ENCODE assay signal across 11 mouse cellular contexts in genomic region chr2:93459208-93459920, GRCm38 (mm10). TPM values are rescaled to one million over a fixed set of nuclear protein-coding genes. Genes with fewer than 3 reads are reported as not detected.
A peak's percentile ranks its signal among the peaks of the same experiment; 100 is the strongest.
DNase-seq lines count a peak whose midpoint lies in the region; ATAC-seq and TF ChIP-seq lines count a peak whose summit lies in the region.
"Had no signal": no experiment of that assay in that cellular context is flagged by ENCODE, and none has a peak within 500 bp of the region (broad histone marks: within the 10 kb centered on the region; RNA-seq: fewer than 3 reads in every experiment).

No protein-coding gene starts in this region.

- no peak for ATAC-seq in liver, postnatal 0 days
- ATAC-seq: midbrain, embryonic 16.5 days had no signal

- intact Hi-C loops in left cerebral cortex, postnatal 10 days (cut with DNase I): no loop called here

- TF ChIP-seq CTCF in kidney, adult 2 months (conservative IDR thresholded peaks at IDR 0.05; ENCODE audit: insufficient read depth, insufficient read length, low read depth, low read length): no peak
- no peak for TF ChIP-seq CTCF in liver, postnatal 0 days (IDR thresholded peaks at IDR 0.05; ENCODE audit: low read depth)

- no peak for TF ChIP-seq POLR2A in kidney, adult 2 months (IDR thresholded peaks at IDR 0.05; ENCODE audit: low read depth, low read length)

- H3K27me3 ChIP-seq in kidney, adult 2 months (replicated peaks; ENCODE audit: control insufficient read depth, insufficient read depth, low read length): no peaks in the 10 kb centered on the region
- no peaks in the 10 kb centered on the region for H3K27me3 ChIP-seq in liver, postnatal 0 days (ENCODE audit: insufficient read depth, low read length)

- peak overlapping the region; percentile 84 for H3K4me2 ChIP-seq in liver, postnatal 0 days (ENCODE audit: low read depth, low read length)

- WGBS in kidney, adult 2 months: 49% methylated on average over 7 of the region's 7 CpGs
- WGBS in liver, postnatal 0 days (ENCODE audit: insufficient replicate concordance): 42% methylated on average over 7 of the region's 7 CpGs

- H3K4me3 ChIP-seq in kidney, adult 2 months (ENCODE audit: insufficient read depth, low read depth, low read length): no peak overlapping the region
- H3K4me3 ChIP-seq in liver, postnatal 0 days (ENCODE audit: low read depth, low read length): peak overlapping the region; percentile 89

- TF ChIP-seq EP300 in liver, postnatal 0 days (IDR thresholded peaks at IDR 0.05; ENCODE audit: low read depth): no peak

- peak overlapping the region; percentile 52 for H3K9ac ChIP-seq in liver, postnatal 0 days (replicated peaks)

- no peaks in the 10 kb centered on the region for H3K36me3 ChIP-seq in kidney, adult 2 months (ENCODE audit: control insufficient read depth, insufficient read depth, low read length)
- H3K36me3 ChIP-seq in liver, postnatal 0 days (replicated peaks; ENCODE audit: insufficient read depth, low read length): 0 out of 2 replicates have a peak, but pooled peaks cover 4% of the 10 kb centered on the region

- peak overlapping the region; percentile 28 for H3K27ac ChIP-seq in kidney, adult 2 months (ENCODE audit: insufficient read depth, low read depth, low read length)
- H3K27ac ChIP-seq in liver, postnatal 0 days (ENCODE audit: low read depth): peak overlapping the region; percentile 80

- H3K4me1 ChIP-seq in kidney, adult 2 months (ENCODE audit: control insufficient read depth, insufficient read depth, low read length): peaks cover 49% of the 10 kb centered on the region
- peaks cover 80% of the 10 kb centered on the region for H3K4me1 ChIP-seq in liver, postnatal 0 days (ENCODE audit: insufficient read depth)

- no peaks in the 10 kb centered on the region for H3K9me3 ChIP-seq in liver, postnatal 0 days (ENCODE audit: low read length)

- DNase-seq in kidney, adult 2 months: no peak
- no peak for DNase-seq in kidney, postnatal 10 days
- DNase-seq in CD4-positive helper T cell, adult 2 months (ENCODE audit: low read depth, low spot score): peak; percentile 83
- peak; percentile 71 for DNase-seq in T-cell, adult 2 months (ENCODE audit: low spot score)
- no peak for DNase-seq in liver, postnatal 0 days
- DNase-seq in left cerebral cortex, postnatal 10 days (ENCODE audit: extremely low spot score in 1 of 2, low spot score in 2 of 2): no peak
- no peak for DNase-seq in layer of hippocampus, postnatal 36 days
- no peak for DNase-seq in urinary bladder, adult 2 months (ENCODE audit: low spot score)
- DNase-seq: adrenal gland, adult 8-10 months; cerebellum, adult 9-10 months had no signal

RNA-seq across cellular contexts. Expression of gene Cd82, which starts 3.6 kb away (rescaled TPM):
- polyA plus RNA-seq in kidney, adult 2 months (2012; rRNA removed): 200 and 223 TPM in 2 replicates
- polyA plus RNA-seq in liver, postnatal 0 days (2015; fragmentation: Nextera tagmentation; extraction: Ambion mirVana): 81.0 and 87.7 TPM in 2 replicates
- total RNA-seq in left cerebral cortex, postnatal 10 days (2021): 1 to 10 TPM; 8.1 to 9.4 TPM
- total RNA-seq in layer of hippocampus, postnatal 36 days (2021): 10 to 100 TPM; 21.6 to 23.5 TPM
- polyA plus RNA-seq in urinary bladder, adult 2 months (2012; rRNA removed): 95.1 and 96.4 TPM in 2 replicates

Comparison
In these comparisons a context has a peak if more than half of its experiments do, and no peak if none do; other contexts are left out.
1. DNase-seq: peak in CD4-positive helper T cell, adult 2 months (single experiment) and T-cell, adult 2 months (single experiment); none in kidney, adult 2 months (single experiment), kidney, postnatal 10 days (single experiment), liver, postnatal 0 days (single experiment), left cerebral cortex, postnatal 10 days (0 of 2), layer of hippocampus, postnatal 36 days (0 of 2) and urinary bladder, adult 2 months (single experiment).